Mouse (Mus musculus) small intestine, adult 2 months (tissue): ENCODE data around the gene Sdr39u1.

ENCODE experiments used
- CTCF ChIP-seq: fragments of 200-500 bp; IDR thresholded peaks from 2 replicates; pipeline ENCODE4 v1.5.1; 2012; ENCODE audit warnings: low read depth, mild to moderate bottlenecking, control low read depth, inconsistent platforms, low read length, moderate library complexity, mixed read lengths; ENCODE audit not compliant: insufficient replicate concordance, insufficient read length; ENCODE audit errors: extremely low read depth
- POLR2A ChIP-seq: fragments of 200-500 bp; IDR thresholded peaks from 2 replicates; pipeline ENCODE4 v1.6.1; 2012; ENCODE audit warnings: low read depth, mild to moderate bottlenecking, control low read depth, inconsistent platforms, low read length, moderate library complexity

- TF ChIP-seq CTCF (no peak), POLR2A (no peak)
Measured at GRCm38 (mm10) chr14:55929263-55929997, 29.3 kb upstream of the Sdr39u1 start.
